Comparison of ENCODE assay signal across 7 mouse cellular contexts in the genomic region with DNA sequence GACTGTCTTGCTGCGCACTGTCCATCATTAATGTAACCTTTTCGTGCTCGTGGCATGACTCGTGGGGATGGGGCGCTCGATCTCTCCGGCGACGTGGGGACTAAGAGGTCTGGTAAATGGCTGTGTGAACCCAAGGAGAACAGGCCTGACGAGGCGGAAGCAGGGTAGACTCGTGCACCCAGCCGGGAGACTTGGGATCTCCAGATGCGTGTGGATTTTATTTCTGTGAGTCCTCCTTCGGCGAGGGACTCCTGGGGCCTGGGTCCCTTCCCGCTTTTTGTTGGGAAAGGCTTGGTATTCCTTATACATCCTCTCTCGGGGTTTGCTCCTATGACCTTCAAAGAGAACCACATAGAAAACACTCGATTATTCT. TPM values are rescaled to one million over a fixed set of nuclear protein-coding genes. Genes with fewer than 3 reads are reported as not detected.
DNase-seq lines count a peak whose midpoint lies in the region; ATAC-seq and TF ChIP-seq lines count a peak whose summit lies in the region.

No protein-coding gene starts in this region.

- peak overlapping the region; percentile 85 for H3K4me2 ChIP-seq in forebrain, embryonic 11.5 days (ENCODE audit: low read depth, low read length, severe bottlenecking)
- peak overlapping the region; percentile 52 for H3K4me2 ChIP-seq in limb, embryonic 15.5 days
- H3K4me2 ChIP-seq in neural tube, embryonic 14.5 days (ENCODE audit: low read depth, low read length): peak overlapping the region; percentile 73

- peak overlapping the region; percentile 100 for H3K4me3 ChIP-seq in left cerebral cortex, adult 2 months
- peak overlapping the region; percentile 49 for H3K4me3 ChIP-seq in bone marrow, adult 2 months (replicated peaks; ENCODE audit: control insufficient read depth, low read depth, low read length)
- peak overlapping the region; percentile 97 for H3K4me3 ChIP-seq in forebrain, embryonic 11.5 days (ENCODE audit: low read depth, low read length)
- peak overlapping the region; percentile 99 for H3K4me3 ChIP-seq in limb, embryonic 15.5 days
- H3K4me3 ChIP-seq in neural tube, embryonic 14.5 days (ENCODE audit: low read depth, low read length): peak overlapping the region; percentile 97

- intact Hi-C loops in left cerebral cortex, adult 2 months (cut with DNase I): loop anchor here (1.0 to 5.0 kb wide), 2 partner anchors 117 to 214 kb away; a partner anchor contains a TSS

- peak overlapping the region; percentile 85 for H3K27ac ChIP-seq in left cerebral cortex, adult 2 months
- H3K27ac ChIP-seq in bone marrow, adult 2 months (ENCODE audit: control insufficient read depth, insufficient read depth, low read depth, low read length, poor library complexity): no peak overlapping the region
- peak overlapping the region; percentile 31; the same call in 1 of the 2 replicates for H3K27ac ChIP-seq in forebrain, embryonic 11.5 days (ENCODE audit: low read depth, low read length)
- H3K27ac ChIP-seq in limb, embryonic 15.5 days: peak overlapping the region; percentile 87
- peak overlapping the region; percentile 81 for H3K27ac ChIP-seq in neural tube, embryonic 14.5 days (ENCODE audit: low read depth, low read length)

- TF ChIP-seq CTCF in left cerebral cortex, adult 2 months (IDR thresholded peaks at IDR 0.05): no peak
- no peak for TF ChIP-seq CTCF in bone marrow, adult 2 months (IDR thresholded peaks at IDR 0.05; ENCODE audit: control insufficient read depth, insufficient read depth, low read length)

- TF ChIP-seq POLR2A in bone marrow, adult 2 months (IDR thresholded peaks at IDR 0.05; ENCODE audit: borderline replicate concordance, control insufficient read depth, low read depth, low read length): no peak

- no peaks in the 10 kb centered on the region for H3K9me3 ChIP-seq in forebrain, embryonic 11.5 days (ENCODE audit: control insufficient read depth, low read length)
- no peaks in the 10 kb centered on the region for H3K9me3 ChIP-seq in limb, embryonic 15.5 days
- H3K9me3 ChIP-seq in neural tube, embryonic 14.5 days (ENCODE audit: control insufficient read depth, low read length): no peaks in the 10 kb centered on the region

- no peaks in the 10 kb centered on the region; the same call in 1 of the 2 replicates for H3K36me3 ChIP-seq in forebrain, embryonic 11.5 days (ENCODE audit: control insufficient read depth, insufficient read depth, low read length)
- H3K36me3 ChIP-seq in limb, embryonic 15.5 days: peaks cover 12% of the 10 kb centered on the region
- H3K36me3 ChIP-seq in neural tube, embryonic 14.5 days (ENCODE audit: control insufficient read depth, insufficient read depth, low read length): no peaks in the 10 kb centered on the region; the same call in 1 of the 2 replicates

- ATAC-seq in forebrain, embryonic 11.5 days (replicated peaks; ENCODE audit: low FRiP score): peak; percentile 70; the same call in 1 of the 2 replicates
- ATAC-seq in limb, embryonic 15.5 days (ENCODE audit: insufficient number of reproducible peaks, low FRiP score, low TSS enrichment, low read depth): 0 out of 2 replicates have a peak, but pooled peaks have one; percentile 56
- peak; percentile 82 for ATAC-seq in neural tube, embryonic 14.5 days (ENCODE audit: low read depth)

- WGBS in bone marrow, adult 2 months: 45% methylated on average over 19 of the region's 19 CpGs
- WGBS in forebrain, embryonic 11.5 days: 38% methylated on average over 19 of the region's 19 CpGs
- WGBS in limb, embryonic 15.5 days: 38% methylated on average over 19 of the region's 19 CpGs
- WGBS in neural tube, embryonic 14.5 days: 29% methylated on average over 19 of the region's 19 CpGs

- peaks cover 2% of the 10 kb centered on the region; the same call in 1 of the 2 replicates for H3K4me1 ChIP-seq in bone marrow, adult 2 months (ENCODE audit: control insufficient read depth, insufficient read depth, low read length)
- H3K4me1 ChIP-seq in forebrain, embryonic 11.5 days (replicated peaks; ENCODE audit: control insufficient read depth, insufficient read depth, low read length): peaks cover 5% of the 10 kb centered on the region; the same call in 1 of the 2 replicates
- peaks cover 6% of the 10 kb centered on the region for H3K4me1 ChIP-seq in limb, embryonic 15.5 days
- peaks cover 8% of the 10 kb centered on the region; the same call in 1 of the 2 replicates for H3K4me1 ChIP-seq in neural tube, embryonic 14.5 days (ENCODE audit: control insufficient read depth, insufficient read depth, low read length)

- no peak for DNase-seq in left cerebral cortex, adult 2 months (ENCODE audit: extremely low spot score in 1 of 2, low spot score in 2 of 2)
- no peak for DNase-seq in left cerebral cortex, adult 9 months (ENCODE audit: low spot score in 2 of 2)
- no peak for DNase-seq in forebrain, embryonic 11.5 days (ENCODE audit: low spot score)
- DNase-seq in layer of hippocampus, adult 9-10 months (ENCODE audit: low spot score): no peak

- peak overlapping the region; percentile 95 for H3K9ac ChIP-seq in forebrain, embryonic 11.5 days (ENCODE audit: low read length)
- H3K9ac ChIP-seq in limb, embryonic 15.5 days: peak overlapping the region; percentile 86
- H3K9ac ChIP-seq in neural tube, embryonic 14.5 days (replicated peaks; ENCODE audit: low read depth, low read length): peak overlapping the region; percentile 87

- no peaks in the 10 kb centered on the region for H3K27me3 ChIP-seq in forebrain, embryonic 11.5 days (ENCODE audit: control insufficient read depth, insufficient read depth, low read length)
- H3K27me3 ChIP-seq in limb, embryonic 15.5 days: no peaks in the 10 kb centered on the region
- no peaks in the 10 kb centered on the region for H3K27me3 ChIP-seq in neural tube, embryonic 14.5 days (ENCODE audit: control insufficient read depth, insufficient read depth, low read length)

RNA-seq across cellular contexts. Expression of a gene that starts 0.3 kb away (rescaled TPM):
- total RNA-seq in left cerebral cortex, adult 2 months (2021): 10 to 100 TPM; 82.2 to 84.6 TPM
- 27.7 and 36.1 TPM in 2 replicates for polyA plus RNA-seq in bone marrow, adult 2 months (2011; ENCODE audit: insufficient read depth, insufficient read length, low replicate concordance, missing spikeins)
- 250 and 257 TPM in 2 replicates for polyA plus RNA-seq in forebrain, embryonic 11.5 days (2014; fragmentation: Nextera tagmentation; extraction: Ambion mirVana)
- polyA plus RNA-seq in limb, embryonic 15.5 days (2015; fragmentation: Nextera tagmentation; extraction: Ambion mirVana): 175 and 177 TPM in 2 replicates
- 187 and 197 TPM in 2 replicates for polyA plus RNA-seq in neural tube, embryonic 14.5 days (2014; fragmentation: Nextera tagmentation; extraction: Ambion mirVana)

RNA-seq across cellular contexts. Expression of a gene that starts 42.0 kb away (rescaled TPM):
- total RNA-seq in left cerebral cortex, adult 2 months (2021): 10 to 100 TPM; 22.3 to 23.6 TPM
- 3.1 TPM in 2 replicates for polyA plus RNA-seq in bone marrow, adult 2 months (2011; ENCODE audit: insufficient read depth, insufficient read length, low replicate concordance, missing spikeins)
- polyA plus RNA-seq in forebrain, embryonic 11.5 days (2014; fragmentation: Nextera tagmentation; extraction: Ambion mirVana): 4.6 and 4.8 TPM in 2 replicates
- polyA plus RNA-seq in limb, embryonic 15.5 days (2015; fragmentation: Nextera tagmentation; extraction: Ambion mirVana): 2.5 and 3.6 TPM in 2 replicates
- polyA plus RNA-seq in neural tube, embryonic 14.5 days (2014; fragmentation: Nextera tagmentation; extraction: Ambion mirVana): 20.7 and 20.8 TPM in 2 replicates

Comparison
In these comparisons a context has a peak if more than half of its experiments do, and no peak if none do; other contexts are left out.
1. H3K4me3 ChIP-seq: peak in every context shown above with its lines; median percentile 100 in left cerebral cortex, adult 2 months; 99 in limb, embryonic 15.5 days; 97 in forebrain, embryonic 11.5 days; 97 in neural tube, embryonic 14.5 days; 49 in bone marrow, adult 2 months.